Mouse (Mus musculus): ENCODE measurements around the gene Zfp282. TPM values are rescaled to one million over a fixed set of nuclear protein-coding genes. Genes with fewer than 3 reads are reported as not detected.

The Zfp282 gene
- total RNA-seq, 4 experiments from 2014 or later = 3.7 to 4.5 (median 4.2) TPM

GRCm38 (mm10) chr6:47899416-47899815 lies 22.4 kb downstream of the Zfp282 start:
- DNase-seq (ENCODE audit: low spot score) = no peak

- DNase-seq (ENCODE audit: low spot score) = peak; percentile 15
These were observed 26.6 kb downstream of the Zfp282 start for GRCm38 (mm10) chr6:47903587-47903986.

- DNase-seq (ENCODE audit: low spot score) = no peak
These were observed 27.4 kb downstream of the Zfp282 start for GRCm38 (mm10) chr6:47904361-47904760.

- no peak for DNase-seq (ENCODE audit: low spot score)
These were observed 28.1 kb downstream of the Zfp282 start for GRCm38 (mm10) chr6:47904917-47905695.

GRCm38 (mm10) chr6:47906326-47906725 lies 29.3 kb downstream of the Zfp282 start:
- no peak for DNase-seq (ENCODE audit: low spot score)

- no peak for DNase-seq (ENCODE audit: low spot score)
These were observed 32.0 kb downstream of the Zfp282 start for GRCm38 (mm10) chr6:47909007-47909406.

GRCm38 (mm10) chr6:47911650-47912049 lies 34.6 kb downstream of the Zfp282 start:
- no peak for DNase-seq (ENCODE audit: low spot score)

GRCm38 (mm10) chr6:47912991-47913390 lies 36.0 kb downstream of the Zfp282 start:
- DNase-seq (ENCODE audit: low spot score) = no peak

- no peak for DNase-seq (ENCODE audit: low spot score)
These were observed 40.0 kb downstream of the Zfp282 start for GRCm38 (mm10) chr6:47917051-47917450.

- no peak for DNase-seq (ENCODE audit: low spot score)
These were observed 41.8 kb downstream of the Zfp282 start for GRCm38 (mm10) chr6:47918768-47919274.

GRCm38 (mm10) chr6:47919646-47920446 lies 42.8 kb downstream of the Zfp282 start:
- no peak for DNase-seq (ENCODE audit: low spot score)

- DNase-seq (ENCODE audit: low spot score) = peak; percentile 85
These were observed 43.7 kb downstream of the Zfp282 start, which contains the start of gene Zfp212 for GRCm38 (mm10) chr6:47920447-47921340. Gene Zfp212, plus strand, starts transcription at chr6:47920476.

- no peak for DNase-seq (ENCODE audit: low spot score)
These were observed 65.5 kb downstream of the Zfp282 start for GRCm38 (mm10) chr6:47942461-47942860.

GRCm38 (mm10) chr6:47943021-47943691 lies 66.2 kb downstream of the Zfp282 start:
- peak; percentile 41 for DNase-seq (ENCODE audit: low spot score)

- no peak for DNase-seq (ENCODE audit: low spot score)
These were observed 66.7 kb downstream of the Zfp282 start for GRCm38 (mm10) chr6:47943721-47944120.

GRCm38 (mm10) chr6:47947388-47947787 lies 70.4 kb downstream of the Zfp282 start:
- no peak for DNase-seq (ENCODE audit: low spot score)

- DNase-seq (ENCODE audit: low spot score) = peak; percentile 96
These were observed 76.3 kb downstream of the Zfp282 start, which contains the start of gene Zfp956 for GRCm38 (mm10) chr6:47953191-47953726. Gene Zfp956, plus strand, starts transcription at chr6:47953390.

GRCm38 (mm10) chr6:47954425-47954824 lies 77.4 kb downstream of the Zfp282 start:
- no peak for DNase-seq (ENCODE audit: low spot score)

- DNase-seq (ENCODE audit: low spot score) = no peak
These were observed 80.8 kb downstream of the Zfp282 start for GRCm38 (mm10) chr6:47957816-47958215.
